Mouse (Mus musculus): ENCODE data around the gene Osbpl8.

Gene Osbpl8

GRCm38 (mm10) chr10:111318805-111319500, 154.4 kb downstream of the Osbpl8 start:
- no peak for DNase-seq

GRCm38 (mm10) chr10:111320579-111320978, 156.0 kb downstream of the Osbpl8 start:
- DNase-seq = no peak

GRCm38 (mm10) chr10:111327957-111328356, 163.4 kb downstream of the Osbpl8 start:
- DNase-seq = no peak

- no peak for DNase-seq
Observed at GRCm38 (mm10) chr10:111329326-111329725, 164.8 kb downstream of the Osbpl8 start.

- no peak for DNase-seq
Observed at GRCm38 (mm10) chr10:111334902-111335301, 170.3 kb downstream of the Osbpl8 start.

- no peak for DNase-seq
Observed at GRCm38 (mm10) chr10:111335517-111336352, 171.2 kb downstream of the Osbpl8 start.

- DNase-seq = no peak
Observed at GRCm38 (mm10) chr10:111336353-111336713, 171.8 kb downstream of the Osbpl8 start.

- DNase-seq = no peak
Observed at GRCm38 (mm10) chr10:111339296-111339695, 174.7 kb downstream of the Osbpl8 start.

- DNase-seq = no peak
Observed at GRCm38 (mm10) chr10:111341761-111342160, 177.2 kb downstream of the Osbpl8 start.

GRCm38 (mm10) chr10:111343555-111343954, 179.0 kb downstream of the Osbpl8 start:
- DNase-seq = peak; percentile 16
